Mouse (Mus musculus): ENCODE results near the gene Mif4gd.

Gene Mif4gd

DNA sequence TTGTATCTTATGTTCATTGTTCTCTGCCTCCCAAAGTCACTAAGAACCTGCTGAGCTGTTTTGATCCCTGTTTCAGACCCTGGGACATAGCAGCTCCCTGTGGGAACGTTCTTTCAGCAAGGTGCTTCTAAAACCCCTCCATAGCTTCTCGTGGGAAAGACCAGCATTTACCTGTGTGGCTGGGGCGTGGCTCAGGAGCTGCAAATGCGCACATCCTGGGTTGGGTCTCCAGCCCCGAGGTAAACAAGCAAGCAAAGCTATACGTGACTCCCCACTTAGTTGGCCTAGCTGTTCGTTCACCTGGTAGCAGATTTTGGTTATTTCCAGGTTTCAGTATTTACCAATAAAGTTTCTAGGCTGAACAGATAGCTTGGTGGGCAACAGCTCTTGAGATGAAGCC, 19.5 kb upstream of the Mif4gd start:
- no peak for DNase-seq (ENCODE audit: low spot score)

DNA sequence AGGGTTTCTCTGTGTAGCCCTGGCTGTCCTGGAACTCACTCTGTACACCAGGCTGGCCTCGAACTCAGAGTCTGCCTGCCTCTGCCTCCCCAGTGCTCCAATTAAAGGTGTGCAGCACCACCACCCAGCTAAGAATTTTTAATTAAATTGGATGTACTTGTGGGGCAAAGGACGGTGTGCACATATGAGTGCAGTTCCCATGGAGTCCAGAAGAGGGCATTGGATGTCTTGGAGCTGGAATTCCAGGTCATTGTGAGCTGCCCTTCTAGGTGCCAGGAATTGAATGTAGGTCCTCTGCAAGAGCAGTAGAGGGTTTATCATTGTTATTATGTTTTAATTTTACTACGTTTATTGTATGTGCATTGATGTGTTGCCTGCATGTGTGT, 18.7 kb upstream of the Mif4gd start:
- DNase-seq (ENCODE audit: low spot score): peak; percentile 69

DNA sequence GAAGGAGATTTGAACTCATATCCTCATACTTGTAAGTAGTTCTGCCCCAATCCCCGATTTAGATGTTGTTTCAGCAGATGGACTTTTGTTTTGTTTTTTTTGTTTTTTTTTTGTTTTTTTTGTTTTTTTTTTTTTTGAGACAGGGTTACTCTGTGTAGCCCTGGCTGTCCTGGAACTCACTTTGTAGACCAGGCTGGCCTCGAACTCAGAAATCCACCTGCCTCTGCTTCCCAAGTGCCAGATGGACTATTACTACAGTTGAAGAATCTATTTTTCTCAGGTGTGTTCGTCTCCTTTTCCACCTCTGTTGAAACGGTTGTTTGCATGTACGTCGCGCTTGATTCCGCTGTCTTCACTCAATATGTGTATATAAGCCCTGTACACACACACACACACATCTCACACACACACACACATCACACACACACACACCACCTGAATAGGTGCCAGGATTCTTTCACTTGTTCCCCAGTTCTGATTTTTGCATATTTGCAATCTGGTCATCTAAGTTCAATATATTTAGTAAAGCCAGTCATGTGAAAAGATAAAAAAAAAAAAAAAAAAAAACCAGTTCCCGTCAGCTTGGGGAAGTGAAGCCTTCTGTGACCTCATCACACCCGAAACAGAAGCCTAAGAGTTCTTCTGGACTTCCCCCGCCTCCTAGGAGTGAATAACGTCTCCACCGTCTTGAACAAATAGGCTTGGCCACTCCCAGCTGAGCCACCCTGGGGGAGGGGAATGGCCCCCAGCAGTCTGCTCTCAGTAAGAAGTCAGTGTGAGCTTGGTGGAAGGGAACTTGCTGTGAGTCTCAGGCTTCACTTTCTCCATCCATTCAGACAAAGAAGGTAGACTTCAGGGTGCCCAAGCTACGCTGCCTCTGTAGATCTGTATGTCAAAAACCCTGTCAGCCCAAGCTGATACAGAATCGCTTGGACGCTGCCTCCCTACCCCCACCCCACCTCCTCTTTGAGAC, 18.0 kb upstream of the Mif4gd start:
- DNase-seq (ENCODE audit: low spot score): no peak

DNA sequence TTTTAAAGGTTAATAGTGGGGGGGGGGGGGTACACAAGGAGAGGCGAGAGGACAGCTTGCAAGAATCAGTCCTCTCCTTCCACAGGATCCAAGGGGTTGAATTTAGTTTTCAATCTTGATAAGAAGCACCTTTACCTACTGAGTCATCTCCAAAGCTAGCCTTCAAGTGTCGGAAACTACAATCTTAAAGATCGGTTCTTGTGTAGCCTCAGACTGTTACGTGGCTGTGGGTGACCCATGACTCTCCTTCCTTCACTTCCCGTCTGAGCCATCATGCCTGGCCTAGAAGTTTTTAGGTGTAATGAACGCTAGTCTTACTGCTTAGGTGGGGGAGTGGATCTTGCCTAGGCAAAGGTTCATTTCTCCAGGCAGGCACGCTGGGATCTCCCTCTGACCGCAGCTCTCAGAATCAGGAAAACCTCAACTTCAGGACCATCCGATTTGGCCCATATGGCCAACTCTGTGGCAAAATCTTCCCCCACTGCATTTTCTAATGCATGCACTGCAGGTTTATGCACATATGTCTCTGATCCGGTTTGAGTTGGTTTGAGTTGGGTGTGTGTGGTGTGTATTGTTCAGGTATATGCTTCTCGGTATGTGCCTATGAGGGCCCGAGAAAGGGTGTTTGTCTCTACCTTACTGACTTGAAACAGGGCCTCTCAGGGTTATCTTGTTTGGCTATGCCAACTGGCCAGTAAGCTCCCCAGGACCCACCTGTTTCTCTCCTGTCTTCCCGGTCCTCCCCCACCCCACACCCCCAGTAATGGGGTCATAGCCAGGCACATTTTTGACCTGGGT, 17.2 kb upstream of the Mif4gd start:
- no peak for DNase-seq (ENCODE audit: low spot score)

DNA sequence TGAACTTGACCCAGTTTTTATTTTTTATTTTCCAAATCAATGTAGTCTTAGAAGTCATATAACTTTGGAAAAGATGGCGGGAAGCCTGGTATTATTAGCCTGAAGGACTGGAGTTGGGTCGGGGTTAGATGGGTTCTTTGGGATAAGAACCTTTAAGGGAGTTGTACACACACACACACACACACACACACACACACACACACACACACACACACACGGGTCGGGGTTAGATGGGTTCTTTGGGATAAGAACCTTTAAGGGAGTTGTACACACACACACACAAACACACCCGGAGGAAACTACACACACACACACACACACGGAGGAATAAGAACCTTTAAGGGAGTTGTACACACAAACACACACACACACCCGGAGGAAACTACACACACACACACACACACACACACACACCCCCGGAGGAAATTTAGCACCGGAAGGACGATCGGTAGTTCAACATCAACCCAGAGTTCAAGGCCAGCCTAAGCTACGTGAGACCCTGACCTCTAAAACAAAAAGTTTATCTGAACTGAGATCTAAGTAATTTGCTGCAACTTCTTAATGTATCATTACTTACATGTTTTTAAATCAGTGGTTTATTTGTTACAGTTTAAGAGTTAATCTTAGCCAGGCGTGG, 15.8 kb upstream of the Mif4gd start:
- no peak for DNase-seq (ENCODE audit: low spot score)

DNA sequence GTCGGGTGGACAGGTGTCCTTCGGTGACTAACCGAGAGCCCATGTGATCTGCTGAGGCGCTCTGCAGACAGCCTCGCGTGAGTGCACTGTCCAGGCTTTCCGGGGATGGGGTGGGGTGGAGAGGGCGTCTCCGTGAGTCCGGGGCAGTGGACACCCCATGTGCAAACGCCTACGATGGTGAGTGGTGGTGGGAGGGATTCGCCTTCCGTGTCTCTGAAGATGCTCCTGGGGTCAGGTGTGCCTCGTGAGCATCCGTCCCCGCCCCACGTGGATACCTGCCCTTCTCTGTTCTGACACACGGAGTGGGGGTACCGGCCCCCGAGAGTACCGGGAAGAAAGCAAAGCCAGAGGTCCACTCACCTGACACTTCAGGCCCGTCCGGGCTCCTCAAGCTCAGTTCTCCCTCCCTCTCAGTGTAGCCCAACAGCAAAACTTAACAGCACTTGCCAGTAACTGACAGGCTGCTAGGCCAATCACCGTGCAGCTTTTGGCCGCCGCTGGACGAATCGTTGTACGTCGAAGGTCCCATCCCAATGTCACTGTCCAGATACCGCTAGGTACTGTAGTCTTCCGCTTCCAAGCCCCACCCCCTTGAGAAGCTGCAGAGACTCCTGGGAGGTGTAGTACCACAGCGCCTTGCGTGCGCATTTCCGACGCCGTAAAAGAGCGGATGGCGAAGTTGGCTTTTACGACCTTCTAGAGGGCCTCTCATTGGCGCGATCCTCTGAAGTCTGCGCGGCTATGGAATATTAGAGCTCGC, 15.1 kb upstream of the Mif4gd start, which contains the start of gene Slc25a19:
Gene Slc25a19 (minus strand): TSS at position 591 of the 760 bp plus-strand sequence.
- peak; percentile 99 for DNase-seq (ENCODE audit: low spot score)

GRCm38 (mm10) chr11:115626824-115627616, 14.3 kb upstream of the Mif4gd start:
- no peak for DNase-seq (ENCODE audit: low spot score)

DNA sequence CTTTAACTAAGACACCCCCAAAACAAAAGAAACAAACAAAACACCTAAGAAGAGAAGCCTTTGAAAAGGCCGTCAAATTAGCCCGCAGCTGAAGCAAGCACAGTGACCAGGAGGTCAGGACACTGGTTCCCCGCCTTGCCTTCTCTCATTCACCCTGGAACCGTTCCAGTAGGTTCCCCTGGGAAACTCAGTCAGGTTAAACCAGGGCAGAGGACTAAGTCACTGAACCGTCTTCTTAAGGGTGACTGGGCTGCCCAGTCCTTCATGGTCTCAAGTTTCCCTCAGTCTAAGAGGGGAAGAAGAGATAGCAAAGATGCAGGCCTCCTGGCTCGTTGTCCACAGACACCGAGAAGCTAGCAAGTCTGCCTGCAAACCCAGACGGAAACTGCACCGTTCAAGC, 13.1 kb upstream of the Mif4gd start:
- no peak for DNase-seq (ENCODE audit: low spot score)

DNA sequence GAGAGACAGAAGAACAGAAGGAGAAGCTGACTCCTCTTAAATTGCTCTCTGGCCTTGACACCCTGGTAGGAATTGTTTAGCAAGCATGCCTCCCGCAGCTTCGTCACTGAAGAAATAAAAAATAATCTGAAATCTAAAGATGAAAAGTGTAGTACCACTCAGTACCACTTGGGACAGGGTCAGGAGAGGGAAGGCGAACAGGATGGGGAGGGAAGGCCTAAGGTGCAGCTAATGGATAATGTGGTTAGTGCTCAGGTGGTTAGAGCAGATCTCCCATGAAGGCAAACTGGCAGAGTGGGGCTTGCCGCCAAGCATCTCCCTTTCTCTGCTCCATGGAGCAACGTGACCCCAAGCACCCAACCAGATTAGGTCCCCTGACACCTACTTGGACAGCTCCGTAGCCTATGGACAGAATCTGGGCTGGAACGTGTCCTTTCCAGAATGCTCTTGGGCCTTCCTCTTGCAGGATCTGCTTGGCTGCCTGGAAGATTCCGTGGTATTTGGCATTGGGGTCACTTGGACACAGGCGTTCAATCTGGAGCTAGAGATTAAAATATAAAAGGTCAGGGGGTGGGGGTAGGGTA, 10.8 kb upstream of the Mif4gd start:
- peak; percentile 43 for DNase-seq (ENCODE audit: low spot score)

DNA sequence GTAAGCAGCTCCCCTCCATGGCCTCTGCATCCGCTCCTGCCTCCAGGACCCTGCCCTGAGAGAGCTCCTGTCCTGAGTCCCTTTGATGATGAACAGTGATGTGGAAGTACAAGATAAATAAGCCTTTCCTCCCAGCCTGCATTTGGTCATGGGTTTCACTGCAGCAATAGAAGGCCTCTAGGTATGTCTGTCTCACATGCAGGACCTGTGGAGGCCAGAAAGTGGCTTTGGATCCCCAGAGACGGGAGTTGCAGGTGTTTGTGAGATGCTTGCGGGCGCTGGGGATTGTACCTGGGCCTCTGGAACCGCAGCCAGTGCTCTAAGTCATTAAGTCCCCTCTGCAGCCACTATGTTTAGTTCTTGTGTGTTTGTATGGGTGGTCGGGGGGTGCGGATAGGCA, 7.2 kb upstream of the Mif4gd start:
- no peak for DNase-seq (ENCODE audit: low spot score)

DNA sequence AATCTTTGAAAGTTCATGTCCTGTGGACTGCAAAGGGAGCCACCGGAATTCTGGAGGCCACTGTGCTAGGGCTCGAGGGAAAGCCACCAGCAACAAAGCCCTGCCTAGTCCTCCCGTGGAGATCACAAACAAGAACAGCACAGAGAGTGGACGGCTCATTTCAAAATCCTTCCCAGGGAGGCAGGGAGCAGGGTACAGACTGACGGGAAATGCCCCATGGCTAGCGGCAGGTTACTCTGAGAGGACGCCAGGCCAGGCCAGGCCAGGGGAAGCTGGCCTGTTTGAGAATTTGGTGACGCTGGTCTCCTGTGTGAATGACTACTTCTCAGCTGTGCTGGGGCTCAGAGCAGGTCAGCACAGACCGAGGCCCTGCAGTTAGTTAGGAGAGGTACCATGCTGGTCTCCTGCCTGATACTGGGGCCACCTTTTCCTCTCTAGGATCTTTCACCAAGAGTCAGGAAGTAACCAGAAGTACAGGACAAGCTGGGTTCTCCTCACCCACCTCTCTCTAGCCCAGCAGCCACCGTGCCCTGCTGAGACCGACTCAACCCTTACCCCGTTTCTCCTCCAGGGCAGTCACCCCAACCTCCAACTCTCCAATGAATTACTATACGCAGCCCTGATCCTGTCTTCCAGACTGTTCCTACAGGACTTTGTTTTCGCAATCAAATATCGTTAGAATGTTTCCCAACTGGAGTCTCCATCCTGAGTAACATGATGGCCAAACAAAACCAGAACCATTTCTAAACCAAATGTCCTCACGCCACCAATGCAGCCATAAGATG, 6.2 kb upstream of the Mif4gd start:
- DNase-seq (ENCODE audit: low spot score): no peak

DNA sequence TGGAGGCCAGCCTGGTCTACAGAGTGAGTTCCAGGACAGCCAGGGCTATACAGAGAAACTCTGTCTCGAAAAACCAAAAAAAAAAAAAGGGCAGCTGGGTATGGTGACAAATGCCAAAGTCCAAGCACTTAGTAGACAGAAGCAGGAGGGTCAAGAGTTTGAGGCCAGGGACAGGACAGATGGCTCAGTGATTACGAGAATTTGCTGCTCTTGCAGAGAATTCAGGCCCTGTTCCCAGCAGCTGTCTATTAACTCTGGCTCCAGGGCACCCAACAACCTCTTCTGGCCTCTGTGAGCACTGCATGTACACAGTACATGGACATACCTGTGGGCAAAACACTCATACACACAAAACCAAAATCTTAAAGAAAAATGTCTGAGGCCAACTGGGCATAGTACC, 5.2 kb upstream of the Mif4gd start:
- DNase-seq (ENCODE audit: low spot score): no peak

DNA sequence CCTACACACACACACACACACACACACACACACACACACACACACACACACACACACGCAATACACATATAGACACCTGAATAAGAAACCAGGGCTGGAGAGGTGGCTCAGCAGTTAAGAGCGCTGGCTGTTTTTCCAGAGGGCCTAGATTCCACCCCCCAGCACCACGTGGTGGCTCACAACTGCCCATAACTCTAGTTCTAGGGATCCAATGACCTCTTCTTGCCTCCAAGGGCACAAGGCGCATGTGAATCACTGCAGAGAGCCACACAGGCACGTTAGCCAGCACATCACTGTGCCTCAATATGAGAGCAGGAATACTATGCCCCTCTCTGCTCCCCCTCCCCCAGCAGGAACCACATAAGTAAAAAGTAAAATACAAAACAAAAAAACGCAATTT, 4.1 kb upstream of the Mif4gd start:
- DNase-seq (ENCODE audit: low spot score): no peak

GRCm38 (mm10) chr11:115616371-115616770, 3.6 kb upstream of the Mif4gd start:
- no peak for DNase-seq (ENCODE audit: low spot score)

GRCm38 (mm10) chr11:115615875-115616274, 3.1 kb upstream of the Mif4gd start:
- no peak for DNase-seq (ENCODE audit: low spot score)

- DNase-seq (ENCODE audit: low spot score): no peak
Measured at GRCm38 (mm10) chr11:115615108-115615825, 2.5 kb upstream of the Mif4gd start.

GRCm38 (mm10) chr11:115614346-115615107, 1.8 kb upstream of the Mif4gd start:
- no peak for DNase-seq (ENCODE audit: low spot score)

Measured in retina, embryonic 14.5 days (tissue).